Mouse (Mus musculus) embryonic facial prominence, embryonic 11.5 days (tissue): ENCODE measurements around the gene Rab13. TPM values are rescaled to one million over a fixed set of nuclear protein-coding genes. Genes with fewer than 3 reads are reported as not detected.

Experiments
- ATAC-seq: fragments of 200-750 bp; cut with Nextera tagmentation; replicated peaks from 2 replicates; pipeline ENCODE4 v1.8.0; 2017; ENCODE audit warnings: low read depth; ENCODE audit not compliant: insufficient number of reproducible peaks, low FRiP score, low TSS enrichment
- DNase-seq: peaks from one replicate; pipeline ENCODE4 v3.0.0-alpha.2; 2015; ENCODE audit warnings: low spot score
- H3K27ac ChIP-seq: fragments of 300-500 bp; sonication (generic); replicated peaks from 2 replicates; pipeline ENCODE4 v1.5.1; 2014; ENCODE audit warnings: mild to moderate bottlenecking, low read depth, low read length, control low read depth
- H3K27me3 ChIP-seq: fragments of 300-500 bp; sonication (generic); 2 replicates; pipeline ENCODE4 v1.6.1; 2014; ENCODE audit warnings: mild to moderate bottlenecking, low read length, moderate library complexity, mixed read lengths; ENCODE audit not compliant: control insufficient read depth, insufficient read depth
- H3K36me3 ChIP-seq: fragments of 300-500 bp; sonication (generic); replicated peaks from 2 replicates; pipeline ENCODE4 v1.6.1; 2014; ENCODE audit warnings: low read depth, mild to moderate bottlenecking, low read length, moderate library complexity, mixed read lengths; ENCODE audit not compliant: control insufficient read depth, insufficient read depth
- H3K4me1 ChIP-seq: fragments of 300-500 bp; sonication (generic); 2 replicates; pipeline ENCODE4 v1.6.1; 2014; ENCODE audit warnings: low read length, mixed read lengths; ENCODE audit not compliant: control insufficient read depth, insufficient read depth
- H3K4me2 ChIP-seq: fragments of 300-500 bp; sonication (generic); 2 replicates; pipeline ENCODE4 v1.6.1; 2014; ENCODE audit warnings: low read depth, mild to moderate bottlenecking, control low read depth, low read length, moderate library complexity
- H3K4me3 ChIP-seq: fragments of 300-500 bp; sonication (generic); 2 replicates; pipeline ENCODE4 v1.5.1; 2014; ENCODE audit warnings: low read depth, low read length, control low read depth
- H3K9ac ChIP-seq: fragments of 300-500 bp; sonication (generic); replicated peaks from 2 replicates; pipeline ENCODE4 v1.6.1; 2014; ENCODE audit warnings: mild to moderate bottlenecking, control low read depth, low read length
- H3K9me3 ChIP-seq: fragments of 300-500 bp; sonication (generic); replicated peaks from 2 replicates; pipeline ENCODE4 v1.6.1; 2016; ENCODE audit warnings: mild to moderate bottlenecking, low read length, inconsistent platforms, mixed read lengths; ENCODE audit not compliant: control insufficient read depth
- WGBS: fragments of 180-500 bp; shearing (Covaris S2); extraction: QIAGEN DNeasy Blood & Tissue Kit; methylation state at CpG from one replicate; pipeline ENCODE4 v1.1.7; 2014; 5-methylcytosine and 5-hydroxymethylcytosine counted together
- polyA plus RNA-seq: library from polyadenylated mRNA; unstranded; fragments of >200 nt; fragmentation: Nextera tagmentation; extraction: Ambion mirVana; gene quantifications from 2 replicates; pipeline ENCODE4 v1.2.1, GENCODE M21; 2014

Gene Rab13
- polyA plus RNA-seq, 1 experiment from 2014 or later, result 14.7 TPM

DNA sequence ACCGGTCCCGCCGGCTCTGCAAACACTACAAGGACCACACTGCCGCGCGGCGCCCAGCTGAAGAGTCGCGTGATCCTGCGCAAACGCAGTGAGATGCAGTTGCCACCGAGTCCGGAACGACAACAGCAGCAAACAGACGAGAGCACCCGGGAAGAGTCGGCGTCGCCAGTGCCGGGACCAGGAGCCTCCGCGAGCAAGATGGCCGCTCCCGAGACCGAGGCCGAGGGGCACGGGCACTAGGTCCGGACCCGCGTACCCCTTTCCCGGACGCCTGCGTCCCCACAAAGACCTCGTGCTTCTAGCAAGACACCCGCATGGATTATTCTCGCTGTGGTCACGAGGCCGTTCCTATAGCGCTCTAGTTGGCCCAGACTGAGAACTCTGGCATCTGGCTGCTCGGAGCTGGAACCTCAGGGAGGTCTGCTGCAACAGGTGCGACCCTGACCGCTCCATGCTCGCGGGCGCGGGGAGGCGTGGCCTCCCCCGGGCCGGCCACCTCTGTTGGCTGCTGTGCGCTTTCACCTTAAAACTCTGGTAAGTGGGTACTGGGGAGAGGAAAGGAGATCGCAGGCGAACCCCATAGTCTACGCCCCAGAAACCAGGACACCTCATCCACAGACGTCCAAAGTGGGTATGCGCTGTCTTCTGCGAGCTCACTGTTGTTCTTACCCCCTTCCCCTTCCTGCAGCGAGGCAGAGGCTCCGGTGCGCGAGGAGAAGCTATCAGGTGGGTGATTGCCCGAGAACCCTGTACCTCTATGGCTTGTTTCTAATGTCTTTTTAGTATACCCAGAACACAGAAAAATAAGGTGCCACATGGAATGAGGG, 18.2 kb downstream of the Rab13 start, which contains the start of gene Jtb:
Gene Jtb (plus strand): TSS at position 91 of the 827 bp plus-strand sequence.
- no peaks in the 10 kb centered on the region for H3K4me1 ChIP-seq
- under 1% methylated on average over 54 of the region's 61 CpGs for WGBS
- peak; percentile 93 for DNase-seq
- peak within 1 kb of the TSS; percentile 62 for H3K4me3 ChIP-seq
- peak within 1 kb of the TSS; percentile 70 for H3K27ac ChIP-seq
- no peaks in the 10 kb centered on the region for H3K9me3 ChIP-seq
- H3K36me3 ChIP-seq, result no peaks in the 10 kb centered on the region; the same call in 1 of the 2 replicates
- H3K4me2 ChIP-seq, result peak within 1 kb of the TSS; percentile 79
- ATAC-seq, result peak; percentile 89
- peak within 1 kb of the TSS; percentile 66 for H3K9ac ChIP-seq
- H3K27me3 ChIP-seq, result no peaks in the 10 kb centered on the region

DNA sequence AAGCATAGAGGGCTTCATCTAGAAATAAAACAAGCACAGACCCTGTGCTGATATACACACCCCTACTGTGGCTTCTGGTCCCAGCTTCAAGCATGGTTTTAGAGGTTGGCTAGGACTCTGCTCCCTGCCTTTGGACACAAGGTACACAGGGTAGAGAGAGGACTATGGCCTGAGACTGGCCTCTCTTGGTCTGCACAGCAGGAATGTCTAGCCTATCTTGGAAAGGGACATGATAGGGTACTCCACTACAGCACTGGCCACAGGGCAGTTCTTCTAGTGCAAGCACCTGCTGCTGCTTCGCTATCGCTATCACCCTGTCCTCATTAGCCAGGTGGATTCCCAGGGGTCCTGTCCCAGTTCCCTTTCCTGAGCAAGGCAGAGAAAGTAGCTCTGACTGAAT, 27.8 kb downstream of the Rab13 start:
- H3K27me3 ChIP-seq, result no peaks in the 10 kb centered on the region
- no peaks in the 10 kb centered on the region for H3K9me3 ChIP-seq
- 90% methylated on average over 2 of the region's 2 CpGs for WGBS
- no peak overlapping the region for H3K27ac ChIP-seq
- H3K4me1 ChIP-seq, result no peaks in the 10 kb centered on the region
- H3K4me3 ChIP-seq, result no peak overlapping the region
- H3K9ac ChIP-seq, result no peak overlapping the region
- H3K36me3 ChIP-seq, result no peaks in the 10 kb centered on the region; the same call in none of the 2 replicates
- DNase-seq, result no peak
- H3K4me2 ChIP-seq, result no peak overlapping the region
- no peak for ATAC-seq

DNA sequence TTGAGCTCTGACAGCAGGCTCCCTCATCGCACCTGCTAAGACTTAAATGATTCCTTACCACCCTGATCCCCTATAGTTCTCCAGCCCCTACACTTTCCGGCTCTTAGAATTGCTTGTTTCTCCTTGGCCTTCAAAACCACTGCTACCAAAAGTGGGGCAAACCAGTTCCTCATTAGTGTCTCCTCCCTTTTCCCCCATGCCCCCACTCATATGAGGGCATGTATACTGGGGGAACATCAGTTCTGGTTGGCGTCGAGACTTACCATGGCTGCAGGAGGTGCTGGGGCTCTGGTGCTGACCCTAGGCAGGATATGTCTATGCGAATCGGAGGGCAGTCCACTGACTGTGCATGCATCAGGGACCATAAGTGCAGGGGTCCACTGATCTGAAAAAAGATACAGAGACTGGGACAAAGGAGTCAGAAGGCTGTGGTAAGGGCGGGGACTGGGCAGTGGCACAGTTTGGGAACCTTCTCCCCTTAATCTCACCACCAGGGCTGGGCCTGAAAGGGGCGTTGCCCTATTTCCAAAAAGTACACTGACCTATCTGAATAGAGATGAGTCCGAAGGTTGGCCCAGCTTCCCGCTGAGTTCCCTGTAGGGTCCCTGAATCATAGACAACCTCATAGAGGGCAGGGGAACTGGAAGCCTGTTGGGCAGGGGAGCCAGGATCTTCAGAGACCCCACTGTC, 28.3 kb downstream of the Rab13 start:
- no peaks in the 10 kb centered on the region for H3K27me3 ChIP-seq
- WGBS, result 83% methylated on average over 10 of the region's 10 CpGs
- no peak overlapping the region for H3K9ac ChIP-seq
- H3K4me1 ChIP-seq, result no peaks in the 10 kb centered on the region
- ATAC-seq (no peak; the same call in 1 of the 2 replicates), DNase-seq (no peak)
- H3K27ac ChIP-seq, result no peak overlapping the region
- no peak overlapping the region for H3K4me3 ChIP-seq
- H3K9me3 ChIP-seq, result no peaks in the 10 kb centered on the region
- no peaks in the 10 kb centered on the region; the same call in 1 of the 2 replicates for H3K36me3 ChIP-seq
- H3K4me2 ChIP-seq, result no peak overlapping the region

DNA sequence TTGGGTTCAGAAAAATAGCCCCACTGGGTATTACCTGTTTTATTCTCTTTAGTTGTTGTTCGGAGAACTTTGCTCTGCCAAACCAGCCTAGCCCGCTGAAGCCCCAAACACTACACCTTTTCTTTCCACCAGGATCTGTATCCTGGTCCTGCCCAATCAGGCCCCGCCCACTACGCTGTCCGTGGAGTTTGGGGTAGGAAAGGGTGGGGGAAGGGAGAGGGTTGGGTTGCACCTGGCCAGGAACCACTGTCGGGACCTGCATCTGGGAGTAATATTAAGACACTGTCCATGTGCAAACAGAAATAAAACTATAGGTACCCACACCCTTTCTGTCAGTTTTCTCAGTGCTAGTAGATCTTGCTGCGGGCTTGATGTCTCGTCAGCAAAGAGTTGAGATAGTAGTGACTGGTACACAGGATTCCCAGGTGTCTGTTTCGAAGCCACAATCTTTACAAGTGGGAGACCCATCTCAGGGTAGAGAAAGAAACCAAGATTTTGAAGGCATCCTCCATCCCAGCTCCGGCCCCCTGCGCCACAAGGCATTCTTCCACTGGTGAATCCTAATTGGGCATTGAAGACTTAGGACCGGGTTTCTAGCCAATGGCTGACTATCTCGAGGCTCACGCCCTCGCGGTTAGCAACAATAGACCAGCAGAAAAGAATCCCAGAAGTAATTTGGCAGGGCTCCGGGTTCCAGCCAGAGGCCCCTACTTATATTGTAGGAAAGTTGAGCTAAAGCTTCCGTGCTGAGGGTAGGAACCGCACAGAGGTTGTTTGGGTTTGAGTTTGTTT, 29.7 kb downstream of the Rab13 start, which contains the start of gene Creb3l4:
Gene Creb3l4 (minus strand): TSS at position 529 of the 792 bp plus-strand sequence.
- Histone ChIP-seq H3K4me2 (peak within 1 kb of the TSS; percentile 46), H3K27ac (no peak within 1 kb of the TSS), H3K4me3 (peak within 1 kb of the TSS; percentile 20), H3K4me1 (no peaks in the 10 kb centered on the region), H3K9me3 (no peaks in the 10 kb centered on the region), H3K36me3 (no peaks in the 10 kb centered on the region), H3K9ac (peak within 1 kb of the TSS; percentile 29), H3K27me3 (no peaks in the 10 kb centered on the region)
- peak; percentile 85 for DNase-seq
- 3% methylated on average over 19 of the region's 19 CpGs for WGBS
- ATAC-seq, result peak; percentile 47

DNA sequence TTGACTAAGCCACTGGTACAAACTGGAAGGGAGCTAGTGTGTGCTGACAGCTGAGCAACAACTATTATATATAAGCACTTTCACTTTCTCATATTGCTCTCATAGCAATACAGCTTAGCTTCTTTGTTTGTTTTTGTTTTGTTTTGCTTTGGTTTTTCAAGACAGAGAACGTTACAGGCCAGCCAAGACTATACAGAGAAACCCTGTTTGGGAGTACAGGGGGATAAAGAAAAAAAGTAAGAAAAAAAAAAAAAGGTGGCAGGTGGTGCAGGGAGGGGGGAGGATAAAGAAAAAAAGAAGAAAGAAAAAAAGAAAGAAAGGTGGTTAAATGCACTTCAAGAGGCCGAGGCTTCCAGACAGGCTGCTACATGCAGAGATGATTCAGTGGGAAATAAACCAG, 31.9 kb downstream of the Rab13 start:
- no peak overlapping the region for H3K4me2 ChIP-seq
- no peaks in the 10 kb centered on the region for H3K9me3 ChIP-seq
- no peaks in the 10 kb centered on the region for H3K36me3 ChIP-seq
- H3K4me1 ChIP-seq, result no peaks in the 10 kb centered on the region
- H3K4me3 ChIP-seq, result no peak overlapping the region
- no peak overlapping the region for H3K9ac ChIP-seq
- H3K27ac ChIP-seq, result no peak overlapping the region
- no peaks in the 10 kb centered on the region for H3K27me3 ChIP-seq
- DNase-seq (no peak), ATAC-seq (no peak)
- WGBS, result 68% methylated on average over 2 of the region's 2 CpGs

DNA sequence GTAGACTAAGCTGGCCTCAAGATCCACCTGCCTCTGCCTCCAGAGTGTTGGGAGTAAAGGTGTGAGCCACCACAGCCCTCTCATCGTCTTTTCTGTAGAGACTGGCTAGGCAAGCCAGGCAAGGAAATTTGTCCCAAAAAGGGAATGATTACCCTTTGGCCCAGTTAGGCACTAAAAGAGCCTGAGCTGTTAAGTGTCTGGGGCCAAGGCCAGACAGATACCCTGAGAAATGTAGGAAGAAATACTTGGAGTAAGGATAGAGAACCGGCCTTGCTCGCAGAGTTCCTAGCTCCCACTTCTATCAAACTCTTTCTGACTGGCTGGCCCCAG, 34.1 kb downstream of the Rab13 start:
- Histone ChIP-seq H3K9ac (peak overlapping the region; percentile 46), H3K4me3 (peak overlapping the region; percentile 5; the same call in 1 of the 2 replicates), H3K4me2 (peak overlapping the region; percentile 48), H3K9me3 (no peaks in the 10 kb centered on the region), H3K27ac (peak overlapping the region; percentile 53), H3K27me3 (no peaks in the 10 kb centered on the region), H3K36me3 (no peaks in the 10 kb centered on the region), H3K4me1 (no peaks in the 10 kb centered on the region)
- ATAC-seq, result no peak; the same call in 1 of the 2 replicates
- no peak for DNase-seq
- WGBS, result 0% methylated on average over 3 of the region's 3 CpGs

DNA sequence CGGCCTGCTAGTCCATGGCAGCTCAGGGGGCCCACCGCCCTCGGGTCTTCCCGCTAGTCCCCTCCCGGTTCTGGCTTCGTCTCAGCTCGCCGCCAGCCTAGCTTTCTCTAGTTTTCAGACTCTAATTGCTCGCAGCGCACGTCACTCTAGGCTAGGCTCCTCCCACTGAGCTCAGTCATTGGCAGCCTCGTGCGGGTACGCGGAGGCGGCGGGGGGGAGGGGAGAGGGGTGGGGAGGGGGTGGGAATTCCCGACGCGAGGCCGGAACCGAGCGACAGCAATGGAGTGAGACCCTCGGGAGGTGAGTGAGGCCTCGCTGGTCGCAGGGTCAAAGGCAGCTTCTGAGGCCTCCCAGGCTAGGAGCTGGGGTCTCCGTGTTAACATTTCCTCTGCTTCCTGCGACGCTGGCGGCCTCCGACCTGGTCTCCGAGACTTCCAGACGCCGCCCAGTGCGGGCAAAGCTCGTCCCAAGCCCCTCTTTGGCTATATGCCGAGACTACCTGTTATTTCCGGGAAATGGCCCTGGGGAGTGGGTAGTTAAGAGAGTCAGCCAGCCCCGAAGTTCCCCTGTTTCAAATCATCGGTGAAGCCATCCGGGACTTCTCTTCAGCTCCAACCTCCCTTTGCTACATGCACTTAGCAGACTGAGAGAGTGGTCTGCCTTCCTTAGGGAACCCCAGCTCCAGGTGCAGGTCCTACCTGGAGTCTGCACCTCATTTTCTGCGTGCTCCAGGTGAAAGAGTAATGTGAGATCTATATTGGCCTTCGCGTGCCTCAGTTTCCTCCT, 34.7 kb downstream of the Rab13 start, which contains the start of gene Slc39a1:
Gene Slc39a1 (plus strand): TSS at position 213 of the 786 bp plus-strand sequence.
- Histone ChIP-seq H3K4me1 (no peaks in the 10 kb centered on the region), H3K27ac (peak within 1 kb of the TSS; percentile 53), H3K27me3 (no peaks in the 10 kb centered on the region), H3K9me3 (no peaks in the 10 kb centered on the region), H3K4me3 (peak within 1 kb of the TSS; percentile 57), H3K4me2 (peak within 1 kb of the TSS; percentile 83), H3K36me3 (no peaks in the 10 kb centered on the region), H3K9ac (peak within 1 kb of the TSS; percentile 73)
- WGBS, result under 1% methylated on average over 44 of the region's 44 CpGs
- DNase-seq (peak; percentile 98), ATAC-seq (peak; percentile 89)
